Mouse (Mus musculus) kidney, adult 2 months (tissue): ENCODE data around the gene Rps15.

Source experiments
- CTCF ChIP-seq: fragments of 200-500 bp; conservative IDR thresholded peaks from 2 replicates; pipeline ENCODE4 v1.5.1; 2011; ENCODE audit warnings: low read depth, mild to moderate bottlenecking, control low read depth, low read length, moderate library complexity, mixed read lengths; ENCODE audit not compliant: insufficient read depth, insufficient read length
- POLR2A ChIP-seq: fragments of 200-500 bp; IDR thresholded peaks from one replicate; pipeline ENCODE4 v1.6.1; 2011; ENCODE audit warnings: low read depth, low read length, control low read depth

GRCm38 (mm10) chr10:80292251-80293146, at the start of gene Rps15:
- TF ChIP-seq CTCF: peak; percentile 72
- peak; percentile 95 for TF ChIP-seq POLR2A
